Mouse (Mus musculus): ENCODE results near the gene Senp6. TPM values are rescaled to one million over a fixed set of nuclear protein-coding genes. Genes with fewer than 3 reads are reported as not detected.
"Not testable (repeated sequence)": the region's sequence is repeated elsewhere in the genome, so short reads cannot be mapped to it uniquely, and the experiment has no call there.

Gene Senp6
- polyA plus RNA-seq, 1 experiment from 2014 or later: 61.3 TPM

DNA sequence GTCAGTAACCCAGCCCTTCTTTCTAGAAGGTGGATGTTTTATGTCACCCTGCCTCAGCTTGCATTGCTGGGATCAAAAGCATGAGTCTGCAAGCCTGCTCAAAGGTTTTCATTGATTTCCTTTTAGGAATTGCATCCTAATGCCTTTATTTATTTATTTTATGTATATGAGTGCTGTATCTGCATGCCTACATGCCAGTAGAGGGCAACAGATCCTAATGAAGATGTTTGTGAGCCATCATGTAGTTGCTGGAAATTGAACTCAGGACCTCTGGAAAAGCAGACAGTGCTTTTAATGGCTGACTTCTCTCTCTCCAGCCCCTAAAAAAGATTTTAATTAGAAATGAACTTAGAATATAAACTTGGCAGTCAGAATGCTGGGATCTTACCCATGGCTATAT, 8.2 kb downstream of the Senp6 start:
- DNase-seq (ENCODE audit: low spot score): no peak

GRCm38 (mm10) chr9:80080941-80081340, 14.2 kb downstream of the Senp6 start:
- DNase-seq (ENCODE audit: low spot score): peak; percentile 76

GRCm38 (mm10) chr9:80084429-80085092, 17.9 kb downstream of the Senp6 start:
- DNase-seq (ENCODE audit: low spot score): no peak

DNA sequence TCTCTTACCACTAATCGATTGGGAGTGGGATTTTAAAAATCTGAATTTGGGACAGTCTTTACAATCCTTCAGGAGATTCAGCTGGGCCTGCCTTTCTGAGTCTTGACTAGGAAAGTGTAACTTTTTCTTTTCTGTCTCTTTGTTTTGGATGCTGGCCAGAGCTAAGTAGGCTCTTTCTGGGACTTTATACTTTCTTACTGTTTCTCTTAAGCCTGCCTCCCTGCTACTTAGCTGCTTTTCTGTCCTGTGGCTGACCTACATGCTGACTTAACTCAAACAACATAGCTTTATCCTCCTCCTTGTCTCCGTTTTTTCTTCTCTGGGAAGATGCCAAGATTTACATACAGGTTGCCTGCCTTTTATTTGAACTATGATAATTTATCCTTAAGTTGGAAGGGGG, 19.0 kb downstream of the Senp6 start:
- DNase-seq (ENCODE audit: low spot score): no peak

DNA sequence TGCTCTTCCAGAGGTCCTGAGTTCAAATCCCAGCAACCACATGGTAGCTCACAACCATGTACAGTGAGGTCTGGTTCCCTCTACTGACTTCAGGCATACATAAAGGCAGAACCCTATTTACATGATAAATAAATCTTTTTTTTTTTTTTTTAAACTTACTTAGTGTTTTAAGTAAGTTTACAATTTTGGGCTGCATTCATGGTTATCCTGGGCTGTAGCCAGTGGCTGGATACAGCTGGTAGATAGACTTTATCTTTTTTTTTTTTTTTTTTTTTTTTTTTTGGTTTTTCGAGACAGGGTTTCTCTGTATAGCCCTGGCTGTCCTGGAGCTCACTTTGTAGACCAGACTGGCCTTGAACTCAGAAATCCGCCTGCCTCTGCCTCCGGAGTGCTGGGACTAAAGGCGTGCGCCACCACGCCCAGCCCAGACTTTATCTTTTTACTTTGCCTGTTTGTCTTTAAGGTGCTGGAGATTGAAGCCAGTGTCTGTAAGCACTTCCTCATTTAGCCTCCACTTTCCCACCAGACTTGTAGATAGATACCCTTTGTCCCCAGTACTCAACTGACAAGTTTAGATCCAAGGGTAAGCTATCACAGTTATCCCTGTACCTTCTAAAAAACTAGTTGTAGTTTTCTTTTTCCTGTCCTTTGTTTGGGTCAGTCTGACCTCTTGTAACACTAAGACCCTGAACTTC, 19.7 kb downstream of the Senp6 start:
- DNase-seq (ENCODE audit: low spot score): not testable (repeated sequence)

DNA sequence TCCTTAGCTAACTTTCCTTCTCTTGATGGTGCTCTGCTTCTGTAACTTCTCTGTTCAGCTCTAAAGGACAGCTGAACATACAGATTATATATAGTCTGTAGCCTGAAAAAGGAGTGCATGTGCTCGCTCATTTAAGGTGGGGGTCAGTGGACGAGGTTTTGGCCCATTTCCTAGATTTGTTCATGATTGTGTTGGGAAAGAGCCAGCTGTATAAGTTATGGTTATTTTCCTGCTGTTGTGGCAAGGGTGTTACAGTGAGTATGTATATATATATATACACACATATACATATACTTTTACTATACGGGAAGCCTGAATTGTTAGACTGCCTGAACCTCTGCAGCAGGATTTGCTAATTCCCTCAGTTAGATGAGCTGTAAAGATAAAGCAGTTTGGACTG, 22.7 kb downstream of the Senp6 start:
- no peak for DNase-seq (ENCODE audit: low spot score)

DNA sequence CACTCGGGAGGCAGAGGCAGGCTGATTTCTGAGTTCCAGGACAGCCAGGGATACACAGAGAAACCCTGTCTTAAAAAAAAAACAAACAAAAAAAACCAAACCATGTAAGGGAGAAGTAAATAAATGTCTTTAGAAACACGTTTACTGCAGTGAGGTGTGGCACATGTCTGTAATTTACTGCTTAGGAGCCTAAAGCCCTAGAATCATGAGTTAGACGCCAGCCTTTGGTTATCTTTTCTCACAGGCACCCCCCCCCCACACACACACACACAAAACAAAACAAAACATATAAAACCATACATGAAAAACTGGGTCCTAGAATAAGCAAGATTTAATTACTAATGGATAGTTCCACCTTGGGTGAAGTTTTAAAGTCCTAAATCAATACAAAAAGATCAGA, 29.6 kb downstream of the Senp6 start:
- DNase-seq (ENCODE audit: low spot score): no peak

DNA sequence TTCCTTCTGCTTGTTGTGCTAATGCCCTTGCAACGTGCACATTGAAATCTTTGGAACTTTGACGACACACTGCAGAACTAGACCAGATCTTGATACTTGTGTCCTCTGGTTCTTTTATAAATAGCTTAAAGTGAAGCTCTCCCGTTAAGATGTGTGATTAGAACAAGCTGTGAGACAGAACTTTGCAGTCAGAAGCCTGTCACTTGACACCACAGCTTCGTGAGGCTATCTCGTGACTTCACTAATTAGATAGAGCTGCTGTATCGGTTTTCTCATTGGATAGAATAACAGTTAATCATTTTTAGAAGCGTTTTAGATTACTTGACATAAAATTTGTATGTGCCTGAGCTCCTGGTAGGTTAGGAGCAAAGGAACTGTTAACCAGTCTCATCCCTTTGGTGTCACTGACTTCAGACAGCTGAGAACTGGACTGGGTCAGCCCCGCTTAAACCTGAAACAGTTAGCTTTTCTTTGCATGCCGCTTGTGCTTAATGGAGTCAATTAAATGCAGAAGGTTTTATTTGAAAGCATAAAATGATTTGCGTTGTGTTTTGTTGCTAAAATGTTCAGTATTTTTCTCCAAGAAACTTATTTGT, 79.4 kb downstream of the Senp6 start:
- no peak for DNase-seq (ENCODE audit: low spot score)

DNA sequence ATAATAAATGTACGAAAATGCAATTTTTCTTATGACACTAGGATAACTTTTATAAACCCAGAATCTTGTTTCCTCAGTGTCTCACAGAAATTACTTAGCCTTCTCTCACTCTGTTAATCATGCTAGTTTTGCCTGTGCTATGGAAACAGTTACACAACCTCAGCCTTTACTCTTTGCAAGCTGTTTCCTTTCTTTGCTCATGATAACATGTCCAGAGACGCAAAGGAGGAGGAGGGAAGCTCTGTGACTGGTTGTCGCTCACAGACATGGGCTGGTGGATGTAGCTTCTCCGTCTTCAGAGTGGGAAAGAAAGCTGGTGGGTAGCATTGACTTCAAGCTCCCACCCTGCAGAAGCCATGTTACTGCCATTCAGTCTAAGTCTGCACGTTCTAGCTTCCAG, 82.9 kb downstream of the Senp6 start:
- DNase-seq (ENCODE audit: low spot score): no peak

DNA sequence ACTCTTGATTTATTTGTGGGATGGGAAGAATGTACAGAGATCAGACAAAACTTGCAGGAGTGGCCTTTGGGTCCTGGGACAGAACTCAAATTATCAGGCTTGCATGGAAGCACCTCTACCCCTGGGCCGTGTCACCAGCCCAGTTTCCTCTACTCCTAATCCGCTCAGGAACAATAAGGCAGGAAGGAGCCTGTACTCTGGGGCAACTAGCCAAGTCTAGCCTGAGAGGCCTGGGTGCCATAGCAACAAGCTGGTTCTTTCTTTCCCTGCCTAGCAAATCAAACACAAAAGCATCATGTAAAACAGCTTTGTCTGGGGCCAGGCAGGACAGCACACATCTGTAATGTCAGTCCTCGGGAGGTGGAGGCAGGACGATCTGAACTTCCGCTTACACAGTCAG, 88.6 kb downstream of the Senp6 start:
- no peak for DNase-seq (ENCODE audit: low spot score)

- DNase-seq (ENCODE audit: low spot score): no peak
These were observed 90.1 kb downstream of the Senp6 start for GRCm38 (mm10) chr9:80156780-80157179.

- DNase-seq (ENCODE audit: low spot score): no peak
These were observed 91.2 kb downstream of the Senp6 start for GRCm38 (mm10) chr9:80157840-80158465.

GRCm38 (mm10) chr9:80158937-80159336, 92.2 kb downstream of the Senp6 start:
- DNase-seq (ENCODE audit: low spot score): no peak

DNA sequence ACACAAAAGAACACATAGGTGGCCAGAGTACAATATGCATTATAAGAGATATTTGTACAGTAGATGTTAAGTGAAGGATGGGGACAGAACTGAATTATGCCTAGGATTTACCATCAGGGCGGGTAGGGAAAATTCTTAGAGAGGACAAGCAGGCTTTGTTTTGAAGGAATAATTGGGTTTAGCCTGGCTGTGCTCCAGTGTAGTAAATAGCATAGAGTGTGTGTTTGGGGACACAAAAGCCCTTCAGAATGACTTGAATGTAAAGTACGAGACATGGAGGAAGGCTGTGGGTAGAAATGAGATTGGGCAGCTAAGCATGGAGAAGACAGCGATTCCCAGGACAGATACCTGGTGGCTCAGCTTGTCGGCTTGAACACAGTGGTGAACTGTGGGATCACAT, 94.7 kb downstream of the Senp6 start:
- DNase-seq (ENCODE audit: low spot score): no peak

DNA sequence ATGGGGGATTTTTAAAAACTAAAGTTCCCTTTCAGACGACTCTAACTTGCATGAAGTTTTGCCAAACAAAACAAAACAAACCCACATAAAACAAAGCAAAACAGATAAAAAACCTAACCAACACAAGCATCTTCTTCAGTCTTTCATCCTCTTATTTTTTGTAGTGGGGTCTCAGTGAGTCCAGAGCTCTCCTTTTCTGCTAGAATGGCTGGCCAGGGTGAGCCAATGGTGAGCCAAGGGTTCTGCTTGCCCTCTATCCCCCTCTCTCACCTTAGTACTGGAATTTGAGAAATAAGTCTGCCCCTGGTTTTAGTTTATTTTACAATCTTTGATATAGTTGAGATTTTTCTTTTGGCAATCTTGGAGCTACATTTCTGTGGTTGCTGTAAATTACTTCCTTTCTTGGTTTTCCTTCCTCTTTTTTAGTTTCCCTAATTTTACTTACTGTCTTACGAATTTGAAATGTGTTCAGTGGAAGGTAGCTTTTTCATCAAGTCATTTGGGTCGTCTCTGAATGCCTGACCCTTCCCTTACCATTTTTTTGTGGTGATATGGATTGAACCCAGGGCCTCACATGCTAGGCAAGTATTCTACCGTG, 96.5 kb downstream of the Senp6 start:
- no peak for DNase-seq (ENCODE audit: low spot score)

GRCm38 (mm10) chr9:80164191-80164590, 97.5 kb downstream of the Senp6 start:
- no peak for DNase-seq (ENCODE audit: low spot score)

- DNase-seq (ENCODE audit: low spot score): peak; percentile 90
These were observed 98.1 kb downstream of the Senp6 start, which contains the start of gene Myo6 for GRCm38 (mm10) chr9:80164611-80165474. TSS of gene Myo6 (plus strand) at chr9:80165031.

GRCm38 (mm10) chr9:80165690-80166089, 99.0 kb downstream of the Senp6 start:
- no peak for DNase-seq (ENCODE audit: low spot score)

DNA sequence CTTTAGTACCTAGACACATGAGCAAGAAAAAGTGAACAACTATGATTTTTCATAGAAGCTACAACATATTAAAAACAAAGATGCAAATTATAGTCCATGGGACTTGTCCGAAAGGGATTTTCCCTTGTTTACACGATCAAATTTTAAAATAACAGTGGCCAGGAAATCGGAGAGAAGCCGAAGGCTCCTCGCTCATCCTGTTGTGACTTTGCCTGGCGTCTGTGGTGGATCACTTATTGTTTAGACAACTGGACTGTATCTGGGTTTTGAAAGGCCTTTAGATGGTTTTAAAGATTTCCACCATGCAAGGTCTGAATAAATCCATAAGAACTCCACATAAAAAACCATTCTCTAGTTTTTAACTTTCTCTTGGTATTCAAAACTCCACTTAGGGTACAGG, 99.7 kb downstream of the Senp6 start:
- no peak for DNase-seq (ENCODE audit: low spot score)

DNA sequence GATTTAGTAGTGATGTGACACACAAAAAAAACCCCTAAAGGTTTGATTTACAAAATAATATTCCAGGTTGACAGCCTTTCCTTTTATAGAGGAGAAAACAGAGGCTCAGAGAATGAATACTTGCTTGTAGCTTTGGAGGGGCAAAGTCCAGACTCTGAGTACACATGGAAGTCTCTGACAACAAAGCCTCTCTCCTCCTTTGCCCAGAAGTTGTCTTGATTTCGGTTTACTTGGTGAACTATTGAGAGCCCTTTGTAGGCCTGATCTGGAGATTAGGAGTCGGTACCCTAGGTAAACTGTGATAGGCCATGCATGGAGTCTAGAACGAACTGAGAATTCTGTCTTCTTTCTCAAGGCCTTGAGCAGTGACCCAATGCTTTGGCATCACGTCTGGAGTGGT, 100.4 kb downstream of the Senp6 start:
- no peak for DNase-seq (ENCODE audit: low spot score)

DNA sequence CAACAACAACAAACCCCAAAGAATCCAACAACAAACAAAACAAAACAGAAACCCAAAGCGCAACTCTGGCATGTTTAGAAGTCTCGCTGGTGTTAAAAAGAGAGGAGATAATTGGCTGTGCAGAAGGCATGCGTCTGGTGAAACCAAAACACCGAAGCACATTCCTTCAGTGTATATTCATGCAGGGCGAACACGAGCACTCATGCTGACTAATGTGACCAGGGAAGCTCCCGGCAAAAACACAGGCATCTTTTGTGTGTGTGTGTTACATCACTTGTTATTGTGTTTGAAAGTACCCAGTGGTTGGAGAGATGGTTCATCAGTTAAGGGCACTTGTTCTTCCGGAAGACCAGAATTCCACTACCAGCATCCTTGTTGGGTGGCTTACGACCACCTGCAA, 102.8 kb downstream of the Senp6 start:
- DNase-seq (ENCODE audit: low spot score): no peak
